Mouse (Mus musculus) lung, adult 2 months (tissue): ENCODE measurements around the gene Olfr640.

Source experiments
- CTCF ChIP-seq: fragments of 200-500 bp; IDR thresholded peaks from 2 replicates; pipeline ENCODE4 v1.5.1; 2011; ENCODE audit warnings: mild to moderate bottlenecking, low read length, control low read depth; ENCODE audit not compliant: insufficient read depth
- POLR2A ChIP-seq: fragments of 200-500 bp; IDR thresholded peaks from 2 replicates; pipeline ENCODE4 v1.6.1; 2011; ENCODE audit warnings: low read depth, mild to moderate bottlenecking, control low read depth, low read length, borderline replicate concordance; ENCODE audit errors: extremely low read depth

DNA sequence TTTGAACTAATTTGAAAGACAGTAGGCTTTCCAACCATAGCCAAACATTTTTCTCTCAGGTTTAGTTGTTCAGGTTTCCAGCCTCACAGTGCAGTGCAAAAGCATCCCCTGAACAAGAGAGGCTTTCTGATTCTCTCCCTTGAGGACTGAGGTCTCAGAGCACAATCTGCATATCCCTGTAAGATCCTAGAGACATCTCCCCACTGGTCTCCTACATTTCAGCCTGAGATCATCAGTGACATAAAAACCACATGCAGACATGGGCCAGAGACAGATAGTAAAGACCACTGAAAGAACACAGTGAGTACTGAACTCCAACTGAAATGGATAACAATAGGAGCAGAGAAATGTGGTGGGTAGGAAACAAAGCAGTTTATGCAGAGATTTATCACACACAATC lies 26.9 kb downstream of the Olfr640 start, which contains the start of gene Olfr638:
- TF ChIP-seq POLR2A, result no peak
- TF ChIP-seq CTCF, result no peak
